Mouse (Mus musculus): Measurements from ENCODE around the gene Ang2.
"Not testable (repeated sequence)": the region's sequence is repeated elsewhere in the genome, so short reads cannot be mapped to it uniquely, and the experiment has no call there.

The Ang2 gene

DNA sequence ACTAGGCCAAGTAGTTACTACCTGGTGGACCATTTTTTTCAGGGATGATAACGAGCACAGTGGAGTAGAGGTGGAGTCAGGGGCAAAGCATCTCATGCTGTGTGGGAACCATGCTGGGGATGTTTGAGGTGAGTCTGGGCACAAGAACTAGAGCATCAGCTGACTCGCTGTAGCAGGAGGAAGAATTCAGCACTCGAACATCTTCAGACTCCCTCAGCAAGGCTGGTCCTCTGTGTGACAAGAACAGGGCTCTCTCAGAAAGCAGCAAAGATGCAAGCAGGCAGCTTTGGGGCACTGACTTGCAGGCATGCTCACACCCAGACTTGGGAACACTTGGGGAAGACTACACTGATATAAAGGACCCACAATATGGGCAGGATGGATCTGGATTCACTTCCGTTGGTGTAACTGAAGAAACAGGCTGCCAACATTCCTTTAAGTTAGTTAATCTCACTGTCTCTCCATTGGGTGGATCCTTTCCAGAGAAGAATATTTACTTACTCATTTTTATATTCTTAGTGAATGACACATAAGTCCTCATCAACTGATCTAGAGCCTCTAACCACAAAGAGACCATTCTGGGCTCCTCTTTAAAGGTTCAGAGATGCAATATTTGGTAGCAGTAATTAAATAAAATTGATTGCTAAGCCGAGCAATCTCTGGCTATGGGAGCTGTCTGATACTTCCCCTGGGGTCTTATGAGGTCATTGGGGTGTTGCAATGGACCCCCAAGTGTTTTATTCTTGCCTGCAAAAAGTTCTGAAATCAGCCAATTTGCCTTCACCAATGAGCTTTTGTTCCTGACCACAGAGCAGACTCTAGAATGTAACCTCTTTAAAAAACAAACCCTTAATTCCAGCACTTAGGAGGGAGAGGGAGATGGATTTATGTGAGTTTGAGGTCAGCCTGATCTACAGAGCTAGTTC lies at the start of gene Ang2:
Gene Ang2, minus strand, starts transcription at position 51 of the 926 bp plus-strand sequence.
- no peak for DNase-seq

GRCm38 (mm10) chr14:51247736-51248135 lies 48.8 kb upstream of the Ang2 start:
- no peak for DNase-seq

DNA sequence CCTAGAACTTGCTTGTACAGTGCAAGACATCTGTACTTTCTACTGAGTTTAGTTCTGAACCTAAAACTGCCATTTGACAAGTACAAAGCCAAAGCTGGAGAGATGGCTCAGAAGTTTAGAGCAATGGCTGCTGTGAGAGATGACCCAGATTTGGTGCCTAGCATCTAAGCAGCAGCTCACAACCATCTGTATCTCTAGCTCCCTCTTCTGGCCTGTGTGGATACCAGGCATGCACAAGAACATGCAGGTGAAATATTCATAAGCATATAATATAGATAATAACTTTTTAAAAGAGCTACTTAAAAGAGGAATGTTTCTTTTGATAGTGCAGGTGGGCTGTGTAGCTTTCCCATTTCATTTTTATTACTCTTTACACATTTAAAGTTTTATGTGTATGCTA lies 42.0 kb upstream of the Ang2 start:
- no peak for DNase-seq

GRCm38 (mm10) chr14:51237488-51237887 lies 38.5 kb upstream of the Ang2 start:
- DNase-seq, result not testable (repeated sequence)

DNA sequence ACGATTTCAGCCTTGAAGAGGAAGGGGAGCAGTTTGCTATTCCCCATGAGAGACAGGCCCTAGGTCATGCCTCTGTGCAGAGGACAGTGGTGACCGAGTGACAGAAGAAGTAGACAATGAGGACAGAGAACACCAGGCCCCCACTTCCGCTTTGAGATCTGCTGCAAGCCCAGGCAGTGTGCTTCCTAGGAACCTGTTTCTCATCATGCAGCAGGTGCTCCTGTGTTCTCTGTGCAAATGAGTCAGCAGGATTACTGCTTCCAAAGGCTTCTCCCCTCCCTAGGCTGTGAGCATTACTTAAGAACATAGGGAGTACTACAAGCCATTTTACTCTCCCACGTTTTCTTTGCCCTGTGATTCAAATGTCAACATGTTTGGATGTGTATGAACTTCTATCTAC lies 30.7 kb upstream of the Ang2 start:
- DNase-seq, result not testable (repeated sequence)

GRCm38 (mm10) chr14:51220075-51220474 lies 21.1 kb upstream of the Ang2 start:
- not testable (repeated sequence) for DNase-seq

GRCm38 (mm10) chr14:51203115-51203514 lies 4.2 kb upstream of the Ang2 start, which contains the start of gene Ear14:
Ear14 (plus strand) TSS chr14:51203391.
- no peak for DNase-seq

DNA sequence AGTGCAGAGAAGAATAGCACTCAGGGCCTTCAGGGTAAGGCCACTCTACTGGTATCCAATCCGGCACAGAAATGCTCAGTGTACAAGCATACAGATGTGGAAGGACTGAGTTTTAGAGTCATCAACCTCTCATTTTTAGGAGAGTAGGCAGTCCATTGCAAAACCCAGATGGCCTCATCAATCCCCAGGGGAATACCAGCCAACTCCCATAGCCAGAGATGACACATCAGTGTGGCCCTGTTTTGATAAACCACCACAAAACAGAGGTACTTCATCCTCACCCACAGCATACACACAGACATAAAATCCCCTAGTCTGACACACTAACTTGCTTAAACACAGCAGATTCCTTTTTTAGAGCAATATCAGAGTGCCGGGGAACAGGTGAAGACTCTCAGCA lies 1.5 kb upstream of the Ang2 start:
- no peak for DNase-seq

- no peak for DNase-seq
Measured at GRCm38 (mm10) chr14:51200054-51200453, 1.1 kb upstream of the Ang2 start.

GRCm38 (mm10) chr14:51195681-51196080 lies 3.3 kb downstream of the Ang2 start:
- no peak for DNase-seq

GRCm38 (mm10) chr14:51181051-51181450 lies 17.9 kb downstream of the Ang2 start:
- not testable (repeated sequence) for DNase-seq

GRCm38 (mm10) chr14:51173843-51174242 lies 25.1 kb downstream of the Ang2 start:
- DNase-seq, result no peak

GRCm38 (mm10) chr14:51172947-51173346 lies 26.0 kb downstream of the Ang2 start:
- DNase-seq, result not testable (repeated sequence)

DNA sequence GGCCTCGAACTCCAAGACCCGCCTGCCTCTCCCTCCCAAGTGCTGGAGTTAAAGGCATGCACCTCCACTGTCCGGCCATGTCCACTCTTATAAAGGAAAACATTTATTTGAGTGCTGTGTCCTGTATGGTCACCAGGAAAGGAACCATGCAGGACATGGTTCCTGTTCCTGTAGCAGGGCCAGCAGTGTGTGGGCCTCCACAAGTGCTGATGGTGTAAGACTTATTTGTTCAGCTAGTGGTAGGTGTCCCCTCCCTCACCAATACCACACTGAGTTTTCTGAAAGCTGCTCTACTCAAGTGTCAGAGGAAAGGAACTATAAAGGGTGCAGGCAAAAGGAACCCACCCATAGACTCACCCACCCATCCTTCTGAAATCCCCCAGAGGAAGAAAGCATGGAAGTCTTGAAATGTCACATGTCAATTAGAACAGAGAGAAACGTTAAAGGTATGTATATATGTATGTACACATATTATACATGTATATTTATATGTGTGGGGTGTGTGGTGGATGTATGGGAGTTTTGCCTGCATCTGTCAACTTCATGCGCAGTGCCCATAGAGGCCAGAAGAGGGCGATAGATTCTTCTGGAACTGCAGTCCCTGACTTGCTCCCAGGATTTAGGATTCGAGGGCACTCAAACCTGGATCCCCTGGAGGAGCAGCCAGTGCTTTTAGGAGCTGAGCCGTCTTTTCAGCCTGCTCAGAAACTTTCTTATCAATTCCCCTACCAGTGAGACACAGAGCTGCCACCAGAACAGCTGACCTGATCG lies 26.7 kb downstream of the Ang2 start:
- DNase-seq, result not testable (repeated sequence)

DNA sequence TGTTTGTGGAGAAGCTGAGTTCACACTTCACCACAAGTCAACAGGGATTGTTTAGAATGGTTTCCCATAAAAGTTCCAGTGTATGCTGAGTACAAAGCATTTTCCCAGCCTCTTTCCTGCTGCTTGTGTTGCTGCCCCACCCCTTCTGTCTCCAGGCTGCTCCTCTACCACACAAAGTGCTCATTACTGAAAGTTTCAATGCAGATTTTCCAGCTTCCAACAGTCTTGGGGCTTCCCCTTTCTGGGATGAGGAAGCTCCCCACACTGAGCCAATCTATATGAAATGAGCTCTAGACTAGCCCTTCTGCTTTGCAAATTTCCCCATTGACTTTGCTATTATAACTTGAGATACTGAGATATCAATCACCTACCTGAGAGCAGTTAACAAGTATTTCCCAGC lies 32.9 kb downstream of the Ang2 start:
- no peak for DNase-seq

DNA sequence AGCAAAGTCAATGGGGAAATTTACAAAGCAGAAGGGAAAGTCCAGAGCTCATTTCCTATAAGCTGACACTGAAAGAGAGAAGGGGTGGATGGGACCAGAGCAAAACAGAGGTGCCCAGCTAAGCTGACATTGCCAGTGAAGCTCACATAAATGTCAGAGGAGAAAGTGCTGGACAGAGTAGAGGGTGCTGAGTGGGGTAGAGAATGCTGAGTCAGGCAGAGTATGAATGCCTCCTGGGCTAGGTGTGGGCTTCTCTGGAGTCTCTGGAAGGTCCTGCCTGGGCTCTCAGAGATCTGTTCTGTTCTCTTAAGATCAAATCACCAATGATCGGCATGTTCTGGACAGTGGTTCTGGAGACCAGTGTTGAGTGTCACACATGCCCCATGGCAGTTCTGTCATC lies 33.5 kb downstream of the Ang2 start:
- no peak for DNase-seq

- not testable (repeated sequence) for DNase-seq
Measured at GRCm38 (mm10) chr14:51163323-51163722, 35.6 kb downstream of the Ang2 start.

GRCm38 (mm10) chr14:51161976-51162375 lies 37.0 kb downstream of the Ang2 start, which contains the start of gene Rnase2b:
Rnase2b (plus strand) TSS chr14:51162260.
- DNase-seq, result not testable (repeated sequence)

- no peak for DNase-seq
Measured at GRCm38 (mm10) chr14:51157072-51157471, 41.9 kb downstream of the Ang2 start.

DNA sequence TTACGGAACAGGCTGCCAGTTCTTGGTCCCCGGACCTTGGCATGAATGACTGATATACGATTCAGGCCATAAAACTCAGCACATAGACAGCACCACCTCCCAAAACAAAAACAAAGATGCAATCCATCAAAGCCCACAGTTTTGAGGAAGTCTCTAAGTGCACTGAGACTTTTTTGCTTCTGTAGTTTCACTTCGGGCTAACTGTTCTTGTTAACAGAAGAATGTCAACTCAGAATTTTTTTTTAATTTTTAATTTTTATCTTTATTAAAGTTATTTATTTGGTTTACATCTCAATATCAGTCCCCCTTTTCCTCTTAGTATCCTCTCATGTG lies 42.2 kb downstream of the Ang2 start:
- no peak for DNase-seq

GRCm38 (mm10) chr14:51156056-51156735 lies 42.8 kb downstream of the Ang2 start:
- no peak for DNase-seq

- DNase-seq, result no peak
Measured at GRCm38 (mm10) chr14:51152249-51152870, 46.6 kb downstream of the Ang2 start.
